Mouse (Mus musculus): ENCODE results near the gene Itgb3bp. TPM values are rescaled to one million over a fixed set of nuclear protein-coding genes. Genes with fewer than 3 reads are reported as not detected.

Gene Itgb3bp
- polyA plus RNA-seq, 1 experiment from 2014 or later, result 47.1 TPM

DNA sequence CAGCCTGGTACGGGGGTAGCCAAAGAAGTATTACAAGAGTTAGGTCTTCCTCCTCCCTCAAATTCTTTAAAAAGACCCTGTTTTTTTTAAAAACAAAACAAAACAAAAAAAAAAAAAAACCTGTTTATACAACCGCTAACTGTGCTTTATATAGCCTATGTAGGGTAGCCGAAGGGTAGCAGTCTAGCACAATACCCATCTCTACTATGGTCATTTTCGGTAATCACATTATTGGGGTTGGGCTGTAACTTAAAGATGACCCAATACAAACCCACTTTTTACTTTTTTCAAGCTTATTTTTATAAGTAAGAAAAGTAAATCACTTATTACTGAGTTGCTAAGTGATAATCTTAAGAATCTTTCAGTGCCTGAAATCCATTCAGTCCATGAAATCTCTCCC lies 101.3 kb downstream of the Itgb3bp start:
- Histone ChIP-seq H3K27me3 (ENCODE audit: control insufficient read depth, insufficient read depth, low read length) (no peaks in the 10 kb centered on the region), H3K4me1 (ENCODE audit: control insufficient read depth, insufficient read depth, low read length) (peaks cover 3% of the 10 kb centered on the region; the same call in 1 of the 2 replicates), H3K4me2 (replicated peaks; ENCODE audit: low read depth, low read length) (peak overlapping the region; percentile 64), H3K4me3 (ENCODE audit: low read depth, low read length) (peak overlapping the region; percentile 67), H3K9ac (replicated peaks; ENCODE audit: low read depth, low read length) (peak overlapping the region; percentile 52; the same call in 1 of the 2 replicates), H3K27ac (ENCODE audit: low read length) (no peak overlapping the region), H3K9me3 (ENCODE audit: control insufficient read depth, low read depth, low read length) (no peaks in the 10 kb centered on the region), H3K36me3 (ENCODE audit: control insufficient read depth, insufficient read depth, low read length) (no peaks in the 10 kb centered on the region)
- ATAC-seq (ENCODE audit: insufficient number of reproducible peaks, insufficient read depth, low FRiP score, low read depth), result no peak
- WGBS, result 58% methylated on average over 4 of the region's 4 CpGs

DNA sequence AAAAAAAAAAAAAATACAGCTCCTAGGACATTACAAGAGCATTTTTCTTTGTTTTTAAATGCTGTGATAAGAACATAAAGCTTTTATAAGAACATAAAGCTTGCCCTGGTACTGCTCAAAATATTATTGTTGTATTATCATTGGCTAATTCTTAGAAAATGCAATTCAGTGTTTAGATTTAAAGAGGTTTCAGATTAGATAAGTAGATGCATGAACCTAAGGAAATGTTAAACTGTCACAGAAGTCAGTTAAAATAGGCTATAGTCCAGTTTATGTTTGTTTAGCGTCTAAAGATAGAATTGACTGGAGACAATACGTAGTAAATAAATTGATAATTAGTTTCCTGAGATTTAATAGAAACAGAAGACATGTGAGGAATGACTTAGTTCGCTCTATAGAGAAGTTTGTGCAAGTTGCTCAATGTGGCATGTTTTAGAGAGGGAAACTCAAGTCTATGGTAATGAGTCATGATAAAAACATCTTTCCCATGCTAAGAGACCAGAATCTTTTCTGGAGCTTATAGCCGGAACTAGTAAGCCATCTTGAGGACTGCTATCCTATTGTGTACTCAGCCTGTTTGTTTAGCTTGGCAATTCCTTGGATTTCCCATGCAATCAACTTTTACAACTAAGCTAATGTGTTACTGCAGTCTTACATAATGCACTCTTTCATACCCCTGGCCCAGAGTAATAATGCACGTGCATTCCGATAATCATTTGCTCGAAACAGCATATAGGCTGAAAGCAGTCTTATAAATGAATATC lies 112.7 kb downstream of the Itgb3bp start:
- H3K4me3 ChIP-seq (ENCODE audit: low read depth, low read length), result no peak overlapping the region
- no peak overlapping the region for H3K27ac ChIP-seq (ENCODE audit: low read length)
- H3K9ac ChIP-seq (replicated peaks; ENCODE audit: low read depth, low read length), result no peak overlapping the region
- no peak overlapping the region for H3K4me2 ChIP-seq (replicated peaks; ENCODE audit: low read depth, low read length)
- no peaks in the 10 kb centered on the region for H3K4me1 ChIP-seq (ENCODE audit: control insufficient read depth, insufficient read depth, low read length)
- no peak for ATAC-seq (ENCODE audit: insufficient number of reproducible peaks, insufficient read depth, low FRiP score, low read depth)
- H3K27me3 ChIP-seq (ENCODE audit: control insufficient read depth, insufficient read depth, low read length), result no peaks in the 10 kb centered on the region
- WGBS, result 82% methylated on average over 7 of the region's 7 CpGs
- H3K9me3 ChIP-seq (ENCODE audit: control insufficient read depth, low read depth, low read length), result no peaks in the 10 kb centered on the region
- no peaks in the 10 kb centered on the region for H3K36me3 ChIP-seq (ENCODE audit: control insufficient read depth, insufficient read depth, low read length)

DNA sequence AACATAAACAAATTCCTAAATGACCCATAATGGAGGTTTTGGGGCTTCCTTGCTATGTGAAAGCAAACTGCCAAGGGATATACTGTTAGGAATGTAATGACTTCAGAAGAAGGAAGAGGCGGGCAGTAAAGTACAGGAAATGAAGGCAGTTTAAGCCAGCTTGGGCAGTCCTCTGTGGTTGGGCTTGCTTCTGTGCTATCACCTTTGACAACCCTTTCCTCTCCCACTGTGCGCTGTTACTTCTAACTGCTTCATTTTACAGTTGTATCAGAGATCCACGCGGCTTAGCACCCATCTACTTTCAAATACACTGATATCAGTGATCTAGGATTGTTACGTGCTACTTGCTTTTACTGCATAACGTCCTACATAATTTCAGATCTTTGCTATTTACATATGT lies 137.2 kb downstream of the Itgb3bp start:
- no peaks in the 10 kb centered on the region for H3K9me3 ChIP-seq (ENCODE audit: control insufficient read depth, low read depth, low read length)
- ATAC-seq (ENCODE audit: insufficient number of reproducible peaks, insufficient read depth, low FRiP score, low read depth), result no peak
- no peak overlapping the region for H3K9ac ChIP-seq (replicated peaks; ENCODE audit: low read depth, low read length)
- H3K4me2 ChIP-seq (replicated peaks; ENCODE audit: low read depth, low read length), result no peak overlapping the region
- no peak overlapping the region for H3K27ac ChIP-seq (ENCODE audit: low read length)
- WGBS, result 88% methylated on average over 6 of the region's 6 CpGs
- no peak overlapping the region for H3K4me3 ChIP-seq (ENCODE audit: low read depth, low read length)
- H3K27me3 ChIP-seq (ENCODE audit: control insufficient read depth, insufficient read depth, low read length), result no peaks in the 10 kb centered on the region
- no peaks in the 10 kb centered on the region for H3K4me1 ChIP-seq (ENCODE audit: control insufficient read depth, insufficient read depth, low read length)
- H3K36me3 ChIP-seq (ENCODE audit: control insufficient read depth, insufficient read depth, low read length), result no peaks in the 10 kb centered on the region

DNA sequence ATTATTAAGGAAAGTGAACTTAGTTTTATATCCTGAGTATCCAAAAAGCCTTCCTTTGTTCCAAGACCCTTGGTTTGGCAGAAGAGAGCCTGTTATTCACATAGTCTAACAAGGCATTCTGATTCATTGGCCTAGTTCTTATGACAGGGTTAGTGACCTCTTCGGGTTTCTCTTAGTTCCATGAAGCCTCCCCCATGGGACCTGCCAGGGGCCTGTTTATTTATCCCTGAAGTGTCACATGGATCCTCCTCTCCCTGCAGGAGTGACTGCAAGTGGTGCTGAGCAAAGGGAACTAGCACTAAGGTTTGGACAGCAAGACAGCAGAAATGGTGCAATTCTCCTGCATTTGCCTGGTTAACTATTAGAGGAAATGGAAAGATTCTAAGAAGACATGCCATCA lies 156.6 kb downstream of the Itgb3bp start:
- Histone ChIP-seq H3K4me1 (ENCODE audit: control insufficient read depth, insufficient read depth, low read length) (no peaks in the 10 kb centered on the region), H3K9ac (replicated peaks; ENCODE audit: low read depth, low read length) (no peak overlapping the region), H3K4me3 (ENCODE audit: low read depth, low read length) (no peak overlapping the region), H3K4me2 (replicated peaks; ENCODE audit: low read depth, low read length) (no peak overlapping the region), H3K27me3 (ENCODE audit: control insufficient read depth, insufficient read depth, low read length) (no peaks in the 10 kb centered on the region), H3K27ac (ENCODE audit: low read length) (no peak overlapping the region), H3K9me3 (ENCODE audit: control insufficient read depth, low read depth, low read length) (no peaks in the 10 kb centered on the region), H3K36me3 (ENCODE audit: control insufficient read depth, insufficient read depth, low read length) (no peaks in the 10 kb centered on the region)
- no peak for ATAC-seq (ENCODE audit: insufficient number of reproducible peaks, insufficient read depth, low FRiP score, low read depth)
- 28% methylated on average over 1 of the region's 1 CpGs for WGBS

DNA sequence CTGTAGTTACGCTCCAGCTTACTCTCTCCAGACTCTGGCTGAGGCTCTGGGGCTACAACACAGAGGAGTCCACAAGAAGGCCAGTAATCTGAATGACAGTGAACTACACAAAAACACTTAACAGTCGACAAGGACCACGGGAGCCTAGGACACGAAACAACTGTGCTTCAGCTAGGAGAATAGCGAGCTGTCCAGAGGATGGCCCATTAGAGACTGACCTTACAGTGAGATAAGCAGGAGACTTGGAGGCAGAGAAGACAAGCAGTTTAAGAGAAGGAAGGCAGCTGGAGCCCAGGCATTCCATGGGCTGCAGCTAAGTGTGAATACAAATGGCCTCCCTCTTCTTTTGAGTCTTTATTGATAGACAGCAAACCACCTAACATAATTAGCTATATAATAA lies 159.1 kb downstream of the Itgb3bp start:
- Histone ChIP-seq H3K4me1 (ENCODE audit: control insufficient read depth, insufficient read depth, low read length) (no peaks in the 10 kb centered on the region), H3K36me3 (ENCODE audit: control insufficient read depth, insufficient read depth, low read length) (no peaks in the 10 kb centered on the region), H3K4me3 (ENCODE audit: low read depth, low read length) (no peak overlapping the region), H3K4me2 (replicated peaks; ENCODE audit: low read depth, low read length) (no peak overlapping the region), H3K9me3 (ENCODE audit: control insufficient read depth, low read depth, low read length) (no peaks in the 10 kb centered on the region), H3K9ac (replicated peaks; ENCODE audit: low read depth, low read length) (no peak overlapping the region), H3K27me3 (ENCODE audit: control insufficient read depth, insufficient read depth, low read length) (no peaks in the 10 kb centered on the region), H3K27ac (ENCODE audit: low read length) (no peak overlapping the region)
- no peak for ATAC-seq (ENCODE audit: insufficient number of reproducible peaks, insufficient read depth, low FRiP score, low read depth)
- WGBS, result 68% methylated on average over 5 of the region's 5 CpGs

DNA sequence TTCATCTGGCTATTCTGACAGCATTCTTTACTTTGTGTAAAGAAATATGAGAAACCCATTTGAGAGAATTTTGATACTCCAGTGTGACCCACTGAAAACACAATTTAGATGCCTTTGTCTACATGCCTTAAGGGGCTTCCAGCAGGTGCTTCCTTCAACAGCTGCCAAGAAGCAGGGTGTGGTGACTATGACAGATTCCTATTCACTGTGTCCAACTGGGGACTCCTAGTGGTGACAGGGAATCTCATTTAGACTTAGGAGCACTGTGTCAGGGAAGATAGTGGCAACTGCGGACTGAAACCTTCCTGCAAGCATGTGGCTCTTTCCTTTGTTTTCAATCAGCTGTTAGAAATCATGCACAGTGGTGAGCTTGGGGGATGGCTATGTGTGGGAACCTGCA lies 162.9 kb downstream of the Itgb3bp start:
- Histone ChIP-seq H3K4me1 (ENCODE audit: control insufficient read depth, insufficient read depth, low read length) (no peaks in the 10 kb centered on the region), H3K9ac (replicated peaks; ENCODE audit: low read depth, low read length) (no peak overlapping the region), H3K9me3 (ENCODE audit: control insufficient read depth, low read depth, low read length) (no peaks in the 10 kb centered on the region), H3K27ac (ENCODE audit: low read length) (no peak overlapping the region), H3K4me3 (ENCODE audit: low read depth, low read length) (no peak overlapping the region), H3K27me3 (ENCODE audit: control insufficient read depth, insufficient read depth, low read length) (no peaks in the 10 kb centered on the region), H3K4me2 (replicated peaks; ENCODE audit: low read depth, low read length) (no peak overlapping the region), H3K36me3 (ENCODE audit: control insufficient read depth, insufficient read depth, low read length) (no peaks in the 10 kb centered on the region)
- no peak for ATAC-seq (ENCODE audit: insufficient number of reproducible peaks, insufficient read depth, low FRiP score, low read depth)
- 54% methylated on average over 1 of the region's 1 CpGs for WGBS

DNA sequence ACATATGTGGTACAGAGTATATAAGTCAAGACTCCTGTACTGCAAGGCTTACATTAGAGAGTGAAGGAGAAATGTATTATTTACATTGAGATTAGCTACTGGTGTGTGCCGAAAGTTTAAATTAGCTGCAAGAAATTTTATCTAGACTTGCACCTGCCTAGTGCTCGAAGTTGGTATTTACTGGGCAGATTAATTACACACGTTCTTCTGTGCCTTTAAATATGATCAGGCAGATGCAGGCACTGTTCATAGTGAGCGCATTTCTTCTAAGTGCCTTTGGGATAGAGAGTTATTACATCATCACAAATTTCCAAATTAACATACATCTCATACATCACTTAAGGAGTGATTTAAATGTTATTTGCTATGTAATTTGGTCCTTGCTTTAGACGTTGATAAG lies 163.3 kb downstream of the Itgb3bp start:
- H3K9me3 ChIP-seq (ENCODE audit: control insufficient read depth, low read depth, low read length), result no peaks in the 10 kb centered on the region

DNA sequence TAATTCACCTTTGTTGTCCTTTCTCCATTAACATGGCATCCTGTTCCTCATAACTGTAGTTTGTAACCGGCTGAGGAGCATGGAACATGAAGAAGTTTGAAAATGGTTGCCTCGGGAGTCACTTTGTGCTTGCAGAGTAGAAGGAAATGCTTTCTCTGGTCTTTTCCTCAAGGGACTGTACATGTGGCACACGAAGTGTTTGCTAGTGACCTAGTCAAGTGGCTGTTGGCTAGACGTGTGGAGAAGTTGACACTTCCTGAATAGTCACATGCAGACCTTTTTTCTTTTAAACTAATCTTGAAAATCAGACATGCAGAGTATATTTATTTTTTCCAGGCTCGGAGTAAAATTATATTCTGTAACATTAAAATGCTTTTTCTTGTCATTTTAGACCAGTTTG lies 177.2 kb downstream of the Itgb3bp start:
- no peaks in the 10 kb centered on the region for H3K36me3 ChIP-seq (ENCODE audit: control insufficient read depth, insufficient read depth, low read length)
- no peak for ATAC-seq (ENCODE audit: insufficient number of reproducible peaks, insufficient read depth, low FRiP score, low read depth)
- no peak overlapping the region for H3K9ac ChIP-seq (replicated peaks; ENCODE audit: low read depth, low read length)
- WGBS, result 85% methylated on average over 5 of the region's 5 CpGs
- no peaks in the 10 kb centered on the region for H3K9me3 ChIP-seq (ENCODE audit: control insufficient read depth, low read depth, low read length)
- H3K4me1 ChIP-seq (ENCODE audit: control insufficient read depth, insufficient read depth, low read length), result no peaks in the 10 kb centered on the region
- H3K4me2 ChIP-seq (replicated peaks; ENCODE audit: low read depth, low read length), result no peak overlapping the region
- H3K4me3 ChIP-seq (ENCODE audit: low read depth, low read length), result no peak overlapping the region
- H3K27ac ChIP-seq (ENCODE audit: low read length), result no peak overlapping the region
- H3K27me3 ChIP-seq (ENCODE audit: control insufficient read depth, insufficient read depth, low read length), result no peaks in the 10 kb centered on the region

More for the DNA sequence above, 163.3 kb downstream of the Itgb3bp start:
- Histone ChIP-seq H3K36me3 (ENCODE audit: control insufficient read depth, insufficient read depth, low read length) (no peaks in the 10 kb centered on the region), H3K4me1 (ENCODE audit: control insufficient read depth, insufficient read depth, low read length) (no peaks in the 10 kb centered on the region), H3K9ac (replicated peaks; ENCODE audit: low read depth, low read length) (no peak overlapping the region), H3K4me3 (ENCODE audit: low read depth, low read length) (no peak overlapping the region), H3K27ac (ENCODE audit: low read length) (no peak overlapping the region), H3K27me3 (ENCODE audit: control insufficient read depth, insufficient read depth, low read length) (no peaks in the 10 kb centered on the region), H3K4me2 (replicated peaks; ENCODE audit: low read depth, low read length) (no peak overlapping the region)
- ATAC-seq (ENCODE audit: insufficient number of reproducible peaks, insufficient read depth, low FRiP score, low read depth), result no peak
- 56% methylated on average over 5 of the region's 5 CpGs for WGBS

DNA sequence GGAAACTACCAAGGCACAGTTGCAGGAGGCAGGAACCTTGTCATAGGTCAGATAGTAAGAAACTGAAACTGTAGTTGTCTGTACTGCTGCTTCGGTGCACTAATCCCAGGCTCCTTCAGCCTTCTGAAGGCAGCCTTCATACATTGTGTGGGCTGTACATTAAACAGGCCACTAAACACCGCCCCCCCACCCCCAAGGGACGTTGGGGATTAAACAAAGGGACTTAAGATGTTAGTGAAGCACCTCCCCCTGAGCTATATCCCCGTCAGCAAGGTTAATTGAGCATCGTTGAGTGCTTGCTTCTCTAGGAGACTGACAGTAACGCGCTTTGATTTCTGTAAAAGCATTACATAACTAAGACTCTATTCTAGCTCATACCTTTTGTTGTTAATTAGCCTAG lies 189.8 kb downstream of the Itgb3bp start:
- Histone ChIP-seq H3K4me1 (ENCODE audit: control insufficient read depth, insufficient read depth, low read length) (no peaks in the 10 kb centered on the region), H3K27me3 (ENCODE audit: control insufficient read depth, insufficient read depth, low read length) (no peaks in the 10 kb centered on the region), H3K4me3 (ENCODE audit: low read depth, low read length) (no peak overlapping the region), H3K9me3 (ENCODE audit: control insufficient read depth, low read depth, low read length) (no peaks in the 10 kb centered on the region), H3K27ac (ENCODE audit: low read length) (no peak overlapping the region), H3K36me3 (ENCODE audit: control insufficient read depth, insufficient read depth, low read length) (no peaks in the 10 kb centered on the region), H3K9ac (replicated peaks; ENCODE audit: low read depth, low read length) (no peak overlapping the region), H3K4me2 (replicated peaks; ENCODE audit: low read depth, low read length) (no peak overlapping the region)
- WGBS, result 68% methylated on average over 7 of the region's 7 CpGs
- no peak; the same call in 1 of the 2 replicates for ATAC-seq (ENCODE audit: insufficient number of reproducible peaks, insufficient read depth, low FRiP score, low read depth)

Measured in stomach, embryonic 14.5 days (tissue).